Mouse (Mus musculus) hindbrain, embryonic 16.5 days (tissue): Measurements from ENCODE around the gene BC024978. TPM values are rescaled to one million over a fixed set of nuclear protein-coding genes. Genes with fewer than 3 reads are reported as not detected.
A peak's percentile ranks its signal among the peaks of the same experiment; 100 is the strongest.

Experiments used
- ATAC-seq: fragments of 200-750 bp; cut with Nextera tagmentation; 2 replicates; pipeline ENCODE4 v1.8.0; 2017; ENCODE audit warnings: moderate TSS enrichment, moderate library complexity
- H3K27ac ChIP-seq: fragments of 300-500 bp; sonication (generic); 2 replicates; pipeline ENCODE4 v1.5.1; 2014; ENCODE audit warnings: low read depth, mild to moderate bottlenecking, control low read depth, low read length, moderate library complexity
- H3K27me3 ChIP-seq: fragments of 300-500 bp; sonication (generic); replicated peaks from 2 replicates; pipeline ENCODE4 v1.6.1; 2014; ENCODE audit warnings: low read length; ENCODE audit not compliant: control insufficient read depth, insufficient read depth
- H3K36me3 ChIP-seq: fragments of 300-500 bp; sonication (generic); 2 replicates; pipeline ENCODE4 v1.6.1; 2014; ENCODE audit warnings: mild to moderate bottlenecking, low read length, moderate library complexity, mixed read lengths; ENCODE audit not compliant: control insufficient read depth, insufficient read depth
- H3K4me1 ChIP-seq: fragments of 300-500 bp; sonication (generic); 2 replicates; pipeline ENCODE4 v1.6.1; 2014; ENCODE audit warnings: low read depth, low read length; ENCODE audit not compliant: control insufficient read depth, insufficient read depth
- H3K4me2 ChIP-seq: fragments of 300-500 bp; sonication (generic); 2 replicates; pipeline ENCODE4 v1.6.1; 2014; ENCODE audit warnings: mild to moderate bottlenecking, low read length, control low read depth, moderate library complexity
- H3K4me3 ChIP-seq: fragments of 300-500 bp; sonication (generic); 2 replicates; pipeline ENCODE4 v1.5.1; 2014; ENCODE audit warnings: mild to moderate bottlenecking, low read length, control low read depth, moderate library complexity
- H3K9ac ChIP-seq: fragments of 300-500 bp; sonication (generic); 2 replicates; pipeline ENCODE4 v1.6.1; 2014; ENCODE audit warnings: low read depth, mild to moderate bottlenecking, control low read depth, low read length, moderate library complexity
- H3K9me3 ChIP-seq: fragments of 300-500 bp; sonication (generic); 2 replicates; pipeline ENCODE4 v1.6.1; 2014; ENCODE audit warnings: mild to moderate bottlenecking, low read length, moderate library complexity; ENCODE audit not compliant: control insufficient read depth
- WGBS: fragments of 180-500 bp; shearing (Covaris S2); extraction: QIAGEN DNeasy Blood & Tissue Kit; methylation state at CpG from one replicate; pipeline ENCODE4 v1.1.7; 2014; 5-methylcytosine and 5-hydroxymethylcytosine counted together
- polyA plus RNA-seq: library from polyadenylated mRNA; unstranded; fragments of >200 nt; fragmentation: Nextera tagmentation; extraction: Ambion mirVana; gene quantifications from 2 replicates; pipeline ENCODE4 v1.2.1, GENCODE M21; 2015

Gene BC024978
- polyA plus RNA-seq, 1 experiment from 2014 or later = 2.7 TPM

- Histone ChIP-seq H3K4me3 (no peak overlapping the region), H3K27me3 (no peaks in the 10 kb centered on the region), H3K9ac (no peak overlapping the region), H3K36me3 (peaks cover 7% of the 10 kb centered on the region; the same call in 1 of the 2 replicates), H3K4me2 (no peak overlapping the region), H3K4me1 (peaks cover 14% of the 10 kb centered on the region), H3K9me3 (no peaks in the 10 kb centered on the region), H3K27ac (no peak overlapping the region)
- ATAC-seq = no peak
- whole genome bisulfite sequencing = 94% methylated on average over 8 of the region's 8 CpGs
Measured at GRCm38 (mm10) chr7:27198779-27199178, 3.2 kb downstream of the BC024978 start.

- Histone ChIP-seq H3K27ac (no peak overlapping the region), H3K4me3 (no peak overlapping the region), H3K4me1 (no peaks in the 10 kb centered on the region), H3K9ac (no peak overlapping the region), H3K9me3 (no peaks in the 10 kb centered on the region), H3K27me3 (no peaks in the 10 kb centered on the region), H3K4me2 (no peak overlapping the region), H3K36me3 (peaks cover 25% of the 10 kb centered on the region)
- ATAC-seq = no peak
- 96% methylated on average over 8 of the region's 8 CpGs for WGBS
Measured at GRCm38 (mm10) chr7:27203730-27204449, 8.3 kb downstream of the BC024978 start.

- Histone ChIP-seq H3K27me3 (no peaks in the 10 kb centered on the region), H3K4me1 (no peaks in the 10 kb centered on the region), H3K9ac (no peak overlapping the region), H3K4me3 (no peak overlapping the region), H3K9me3 (no peaks in the 10 kb centered on the region), H3K36me3 (peaks cover 50% of the 10 kb centered on the region), H3K4me2 (no peak overlapping the region), H3K27ac (no peak overlapping the region)
- no peak for ATAC-seq
- WGBS = 90% methylated on average over 2 of the region's 2 CpGs
Measured at GRCm38 (mm10) chr7:27212626-27213025, 17.0 kb downstream of the BC024978 start.

DNA sequence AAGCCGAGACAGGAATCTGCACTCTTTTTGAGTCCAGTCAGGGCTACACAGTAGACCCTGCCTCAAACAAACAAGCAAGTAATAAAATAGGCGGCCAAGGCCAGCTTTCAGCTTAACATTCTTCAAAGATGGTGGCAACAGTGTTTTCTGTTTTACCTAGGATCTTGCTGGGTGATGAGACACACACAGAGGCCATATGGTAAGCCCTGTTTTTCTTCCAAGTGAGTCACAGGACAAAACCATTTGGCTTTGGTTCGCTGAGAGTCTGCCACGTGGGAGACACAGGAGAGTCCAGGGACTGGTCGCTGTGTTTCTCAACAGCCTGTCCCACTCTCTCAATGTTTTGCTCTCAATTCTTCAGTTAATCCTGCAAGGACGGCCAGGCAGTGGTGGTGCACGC is 23.0 kb downstream of the BC024978 start:
- Histone ChIP-seq H3K27ac (no peak overlapping the region), H3K9ac (no peak overlapping the region), H3K4me1 (0 out of 2 replicates have a peak, but pooled peaks cover 3% of the 10 kb centered on the region), H3K4me2 (no peak overlapping the region), H3K36me3 (peaks cover 17% of the 10 kb centered on the region; the same call in 1 of the 2 replicates), H3K9me3 (no peaks in the 10 kb centered on the region), H3K4me3 (no peak overlapping the region), H3K27me3 (no peaks in the 10 kb centered on the region)
- ATAC-seq = no peak
- 88% methylated on average over 7 of the region's 7 CpGs for WGBS

GRCm38 (mm10) chr7:27219937-27220336 is 24.4 kb downstream of the BC024978 start:
- Histone ChIP-seq H3K36me3 (peaks cover 9% of the 10 kb centered on the region; the same call in 1 of the 2 replicates), H3K9me3 (no peaks in the 10 kb centered on the region), H3K27ac (no peak overlapping the region), H3K27me3 (no peaks in the 10 kb centered on the region), H3K4me3 (no peak overlapping the region), H3K4me2 (no peak overlapping the region), H3K9ac (no peak overlapping the region), H3K4me1 (peaks cover 17% of the 10 kb centered on the region)
- ATAC-seq = no peak
- 63% methylated on average over 11 of the region's 11 CpGs for WGBS

GRCm38 (mm10) chr7:27221939-27222338 is 26.4 kb downstream of the BC024978 start:
- Histone ChIP-seq H3K27me3 (no peaks in the 10 kb centered on the region), H3K4me3 (no peak overlapping the region), H3K9ac (no peak overlapping the region), H3K4me2 (no peak overlapping the region), H3K9me3 (no peaks in the 10 kb centered on the region), H3K4me1 (peaks cover 37% of the 10 kb centered on the region), H3K27ac (no peak overlapping the region), H3K36me3 (peaks cover 4% of the 10 kb centered on the region; the same call in 1 of the 2 replicates)
- ATAC-seq = no peak
- WGBS = 85% methylated on average over 6 of the region's 6 CpGs

DNA sequence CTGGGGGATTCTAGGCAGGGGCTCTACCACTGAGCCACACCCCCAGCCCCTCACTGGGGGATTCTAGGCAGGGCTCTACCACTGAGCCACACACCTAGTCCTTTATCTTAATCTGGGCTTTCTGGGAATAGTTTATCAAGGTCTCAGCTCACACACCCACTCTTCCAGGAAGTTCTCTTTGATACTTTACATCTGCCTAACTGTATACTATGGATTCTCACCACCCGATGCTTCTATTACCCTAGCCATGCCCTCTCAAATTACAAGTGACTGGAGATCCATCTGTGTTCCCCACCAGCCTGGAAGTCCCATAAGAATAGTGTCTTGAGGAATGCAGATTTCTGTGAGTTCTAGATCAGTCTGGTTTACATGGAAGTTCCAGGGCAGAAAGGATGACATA is 27.0 kb downstream of the BC024978 start:
- Histone ChIP-seq H3K9me3 (no peaks in the 10 kb centered on the region), H3K27ac (no peak overlapping the region), H3K4me1 (peaks cover 41% of the 10 kb centered on the region), H3K9ac (no peak overlapping the region), H3K4me2 (no peak overlapping the region), H3K36me3 (peaks cover 4% of the 10 kb centered on the region; the same call in 1 of the 2 replicates), H3K4me3 (no peak overlapping the region), H3K27me3 (no peaks in the 10 kb centered on the region)
- ATAC-seq = no peak
- 91% methylated on average over 1 of the region's 1 CpGs for WGBS

- no peaks in the 10 kb centered on the region for H3K36me3 ChIP-seq
- no peak for ATAC-seq
- H3K4me3 ChIP-seq = peak overlapping the region; percentile 23
- H3K4me1 ChIP-seq = peaks cover 45% of the 10 kb centered on the region
- H3K4me2 ChIP-seq = peak overlapping the region; percentile 77
- no peak overlapping the region for H3K27ac ChIP-seq
- H3K9me3 ChIP-seq = no peaks in the 10 kb centered on the region
- WGBS = 62% methylated on average over 11 of the region's 11 CpGs
- no peaks in the 10 kb centered on the region for H3K27me3 ChIP-seq
- peak overlapping the region; percentile 59 for H3K9ac ChIP-seq
Measured at GRCm38 (mm10) chr7:27224877-27225575, 29.4 kb downstream of the BC024978 start.

GRCm38 (mm10) chr7:27227276-27227675 is 31.7 kb downstream of the BC024978 start:
- H3K4me1 ChIP-seq = peaks cover 45% of the 10 kb centered on the region
- no peaks in the 10 kb centered on the region for H3K27me3 ChIP-seq
- ATAC-seq = no peak
- no peaks in the 10 kb centered on the region for H3K9me3 ChIP-seq
- H3K36me3 ChIP-seq = no peaks in the 10 kb centered on the region
- H3K4me2 ChIP-seq = peak overlapping the region; percentile 77
- H3K27ac ChIP-seq = no peak overlapping the region
- WGBS = 36% methylated on average over 9 of the region's 9 CpGs
- peak overlapping the region; percentile 82 for H3K4me3 ChIP-seq
- peak overlapping the region; percentile 95 for H3K9ac ChIP-seq
